Mouse (Mus musculus) left cerebral cortex, postnatal 36 days (tissue): ENCODE results near the gene Cfap70. TPM values are rescaled to one million over a fixed set of nuclear protein-coding genes. Genes with fewer than 3 reads are reported as not detected.

Experiments
- DNase-seq, 2 experiments: peaks; one replicate each; pipeline ENCODE4 v3.0.0; 2021 to 2022; ENCODE audit warnings: low spot score in 2 of 2, mixed read lengths in 1 of 2
- intact Hi-C: fragments of 180-260 bp; cut with DNase I; formaldehyde crosslinking; loops from one replicate; pipeline ENCODE4 v1.15.1; 2025
- total RNA-seq, 2 experiments: library from RNA; stranded (reverse); gene quantifications; 2 replicates each; pipeline ENCODE4 v1.2.3; 2021

Gene Cfap70
- total RNA-seq, 2 experiments from 2014 or later: 0.57 to 2.6 TPM

DNA sequence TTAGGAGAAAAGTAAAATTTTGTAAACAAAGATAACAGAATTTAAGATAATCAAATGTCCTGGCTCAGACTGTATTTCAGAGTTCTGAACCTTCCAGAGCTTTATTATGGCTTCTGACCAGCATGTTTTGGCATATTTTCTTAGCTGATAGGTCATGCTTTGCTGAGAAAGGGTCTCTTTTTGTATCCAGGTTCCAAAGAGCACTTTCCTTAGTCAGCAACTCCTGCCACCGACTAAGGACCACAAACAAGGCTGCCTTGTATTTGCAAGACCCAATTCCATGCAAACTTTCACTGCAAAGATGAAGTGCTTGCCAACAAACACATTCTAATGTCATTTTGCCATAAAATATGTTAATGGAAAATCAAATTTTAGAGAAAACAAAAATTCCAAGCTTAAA is 22.2 kb downstream of the Cfap70 start:
- intact Hi-C loops: no loop called here
- no peak for DNase-seq

DNA sequence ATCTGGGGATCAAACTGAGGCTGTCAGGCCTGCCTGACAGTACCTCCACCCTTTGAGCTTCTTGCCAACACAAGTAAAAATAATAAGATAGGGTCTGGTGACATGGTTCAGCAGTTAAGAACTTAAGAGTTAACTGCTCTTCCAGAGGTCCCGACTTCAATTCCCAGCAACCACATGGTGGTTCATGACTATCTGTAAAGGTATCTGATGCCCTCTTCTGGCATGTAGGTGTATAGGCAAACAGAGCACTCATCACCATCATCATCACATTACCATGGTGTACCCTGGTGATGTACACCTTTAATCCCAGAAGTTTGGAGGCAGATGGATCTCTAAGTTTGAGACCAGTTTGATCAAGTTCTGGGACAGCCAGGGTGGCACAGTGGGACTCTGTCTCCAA is 23.4 kb downstream of the Cfap70 start:
- DNase-seq: no peak
- intact Hi-C loops: no loop called here

DNA sequence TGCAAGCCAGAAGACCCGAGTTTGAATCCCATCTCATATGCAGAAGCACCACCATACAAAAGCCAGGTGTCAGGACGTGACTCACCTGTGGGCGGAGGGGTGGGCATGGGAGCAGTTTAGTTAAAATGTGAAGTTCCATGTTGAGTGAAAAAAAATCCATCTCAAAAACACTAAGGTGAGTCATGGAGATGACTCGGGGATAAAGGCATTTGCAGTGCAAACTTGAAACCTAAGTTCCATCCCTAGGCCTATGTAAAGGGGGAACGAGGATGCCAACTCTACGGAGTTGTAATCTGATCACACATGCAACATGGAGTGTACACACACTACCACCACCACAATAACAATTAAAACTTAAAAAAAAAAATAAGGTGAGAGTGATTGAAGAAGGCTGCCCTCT is 29.0 kb downstream of the Cfap70 start:
- intact Hi-C loops: no loop called here
- no peak for DNase-seq

DNA sequence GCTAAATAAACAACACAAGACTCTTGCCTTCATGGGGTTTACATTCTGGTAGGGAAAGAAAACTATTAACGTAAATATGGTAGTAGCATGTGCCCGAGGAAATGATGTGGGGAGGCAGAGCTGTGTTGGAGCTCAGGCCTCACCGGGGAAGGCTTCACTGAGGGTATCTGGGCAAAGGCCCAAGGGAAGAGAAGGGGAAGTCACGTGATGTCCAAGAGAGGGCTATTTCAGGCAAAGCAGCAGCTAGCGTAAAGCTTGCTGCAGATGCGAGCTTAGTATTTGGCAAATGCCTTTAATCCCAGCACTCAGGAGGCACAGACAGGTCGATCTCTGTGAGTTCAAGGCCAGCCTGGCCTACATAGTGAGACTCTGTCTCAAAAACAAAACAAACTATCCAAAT is 29.8 kb downstream of the Cfap70 start:
- DNase-seq: no peak

DNA sequence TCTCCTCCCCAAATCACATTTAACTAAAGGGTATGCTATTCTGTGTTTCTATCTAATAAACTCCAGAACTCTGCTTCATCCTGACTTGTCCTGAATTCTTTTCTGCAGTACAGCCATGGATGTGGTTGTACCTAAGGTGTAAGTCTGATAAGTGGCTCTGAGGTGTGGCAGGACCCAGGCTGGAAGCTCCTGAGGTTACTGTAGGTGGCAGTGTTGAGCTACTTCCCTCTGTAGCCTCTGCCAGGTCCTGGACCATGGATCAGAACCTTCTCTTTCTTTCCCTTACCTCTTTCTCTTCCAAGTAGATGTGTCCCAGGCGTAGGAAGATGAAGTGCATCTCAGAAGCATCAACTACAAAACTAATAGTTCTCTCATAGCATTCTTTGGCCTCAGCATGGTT is 52.0 kb downstream of the Cfap70 start:
- intact Hi-C loops: no loop called here
- no peak for DNase-seq

More for the DNA sequence above, 29.8 kb downstream of the Cfap70 start:
- intact Hi-C loops: no loop called here

DNA sequence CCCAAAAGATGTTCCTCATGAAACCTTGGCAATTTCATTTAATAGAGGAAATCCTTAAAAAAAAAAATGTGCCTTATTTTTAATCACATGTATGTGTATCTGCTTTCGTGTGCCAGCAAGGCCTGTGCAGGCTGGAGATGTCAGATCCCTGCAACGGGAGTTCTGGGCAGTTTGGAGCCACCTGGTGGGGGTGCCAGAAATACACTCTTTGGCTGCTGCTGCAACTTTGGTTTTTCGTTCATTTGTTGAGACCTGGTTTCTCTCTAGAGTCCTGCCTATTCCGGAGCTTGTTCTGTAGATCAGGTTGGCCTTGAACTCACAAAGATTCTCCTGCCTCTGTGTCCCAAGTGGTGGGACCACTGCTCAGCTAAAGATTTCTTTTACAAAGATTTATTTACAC is 53.2 kb downstream of the Cfap70 start:
- intact Hi-C loops: loop anchor here (10.0 kb wide), 2 partner anchors 146 to 266 kb away; partner anchors contain the start of genes Ppp3cb and Synpo2l
- no peak for DNase-seq

DNA sequence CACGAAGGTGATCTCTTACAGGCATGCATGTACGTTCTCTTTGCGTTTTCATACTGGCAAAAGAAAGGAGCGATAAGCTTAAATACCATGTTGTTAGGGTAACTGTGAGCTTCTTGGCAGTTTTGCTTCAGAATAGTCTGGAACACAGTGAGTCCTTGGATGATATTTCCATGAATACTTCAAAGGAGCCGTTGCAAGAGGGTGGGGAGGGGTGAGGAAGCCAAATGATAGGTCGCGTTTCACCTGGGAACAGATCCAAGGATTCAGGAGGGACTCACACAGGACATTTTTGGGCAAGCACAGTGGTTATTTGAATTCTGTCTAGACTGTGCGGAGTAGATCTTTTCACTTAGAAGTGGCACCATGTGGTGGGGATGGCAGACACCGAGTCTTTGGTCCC is 54.8 kb downstream of the Cfap70 start:
- no peak for DNase-seq
- intact Hi-C loops: loop anchor here (10.0 kb wide), 2 partner anchors 148 to 268 kb away; partner anchors contain the start of genes Ppp3cb and Synpo2l

DNA sequence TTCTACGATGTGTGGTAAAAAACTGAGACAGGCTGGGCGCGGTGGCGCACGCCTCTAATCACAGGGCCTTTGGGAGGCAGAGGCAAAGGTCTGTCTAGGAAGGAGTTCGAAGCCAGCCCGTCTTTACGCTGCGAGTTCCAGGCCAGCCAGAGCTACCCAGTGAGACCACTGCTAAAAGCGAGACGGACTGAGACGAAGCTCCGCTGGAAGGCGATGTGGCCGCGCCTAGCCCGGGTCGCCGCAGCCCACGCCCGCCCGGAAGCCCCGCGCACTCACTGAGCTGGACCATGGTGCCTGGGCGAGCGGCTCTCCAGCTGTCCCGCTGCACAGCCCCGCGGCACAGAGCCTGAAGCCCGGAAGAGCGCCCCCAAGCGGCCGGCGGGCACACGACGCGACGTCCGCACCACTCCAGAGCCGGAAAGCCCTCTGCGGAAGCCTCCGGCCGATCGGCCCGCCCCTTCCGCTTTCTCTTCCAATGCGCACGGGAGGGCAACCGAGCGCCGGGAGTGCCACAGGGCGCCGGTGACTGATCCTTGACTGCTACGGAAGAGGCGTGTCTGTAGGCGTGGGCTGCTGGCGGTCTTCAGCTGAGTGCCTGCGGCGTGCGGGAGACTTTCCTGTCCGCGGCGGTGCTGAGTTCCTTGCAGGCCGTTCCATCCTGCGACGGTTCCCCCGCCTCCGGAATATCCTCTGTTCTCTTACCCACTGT is 58.7 kb downstream of the Cfap70 start, which contains the start of gene Mrps16:
Gene Mrps16, minus strand, starts transcription at position 430 of the 709 bp plus-strand sequence.
- peak; percentile 94 to 95 for DNase-seq
- intact Hi-C loops: loop anchor here (10.0 kb wide), 2 partner anchors 151 to 271 kb away; partner anchors contain the start of genes Ppp3cb and Synpo2l

DNA sequence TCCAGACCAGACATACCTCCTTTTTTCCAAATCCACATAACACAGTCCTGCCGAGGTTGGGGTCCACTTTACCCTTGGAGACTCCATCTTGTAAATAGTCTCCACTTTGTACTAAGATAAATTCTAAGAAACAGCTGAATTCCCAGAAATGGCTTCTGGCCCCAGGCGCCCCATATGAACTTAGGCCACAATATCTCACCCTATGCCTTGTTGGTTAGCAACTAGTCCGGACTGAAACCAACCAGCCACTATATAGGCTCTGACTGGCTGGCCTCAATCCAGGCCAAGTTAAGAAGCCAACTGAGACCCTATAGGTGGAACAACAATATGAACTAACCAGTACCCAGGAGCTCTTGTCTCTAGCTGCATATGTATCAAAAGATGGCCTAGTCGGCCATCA is 59.7 kb downstream of the Cfap70 start:
- intact Hi-C loops: loop anchor here (10.0 kb wide), 2 partner anchors 152 to 272 kb away; partner anchors contain the start of genes Ppp3cb and Synpo2l
- no peak for DNase-seq

DNA sequence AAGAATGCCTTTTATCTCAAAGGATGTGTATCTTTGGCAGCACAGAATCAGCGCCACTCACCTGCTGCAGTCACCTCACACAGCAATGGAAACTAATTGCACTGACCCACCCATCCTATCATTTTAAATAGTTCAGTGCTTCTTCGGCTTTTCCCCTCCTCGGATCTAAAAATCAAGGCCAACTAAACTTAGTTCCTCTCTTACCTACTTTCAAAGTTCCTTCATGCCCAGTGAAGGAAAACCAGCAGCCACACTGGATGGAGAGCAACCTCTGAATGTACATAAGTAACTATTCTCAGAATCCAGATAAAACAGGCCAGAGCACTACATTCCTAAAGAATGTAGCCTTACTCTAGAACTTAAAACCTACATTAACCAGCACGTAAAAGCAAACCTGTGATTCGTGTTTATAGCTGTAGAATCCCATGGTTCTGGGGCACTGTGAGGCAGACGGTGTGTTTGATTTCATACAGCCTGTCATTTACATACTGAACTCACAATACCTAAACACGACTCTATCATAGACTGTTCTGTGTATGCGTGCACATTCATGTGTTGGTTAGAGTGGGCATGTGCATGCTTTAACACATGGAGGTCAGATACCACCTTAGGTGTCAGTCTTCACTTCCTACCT is 62.5 kb downstream of the Cfap70 start:
- intact Hi-C loops: loop anchor here (10.0 kb wide), 2 partner anchors 155 to 275 kb away; partner anchors contain the start of genes Ppp3cb and Synpo2l
- DNase-seq: no peak

DNA sequence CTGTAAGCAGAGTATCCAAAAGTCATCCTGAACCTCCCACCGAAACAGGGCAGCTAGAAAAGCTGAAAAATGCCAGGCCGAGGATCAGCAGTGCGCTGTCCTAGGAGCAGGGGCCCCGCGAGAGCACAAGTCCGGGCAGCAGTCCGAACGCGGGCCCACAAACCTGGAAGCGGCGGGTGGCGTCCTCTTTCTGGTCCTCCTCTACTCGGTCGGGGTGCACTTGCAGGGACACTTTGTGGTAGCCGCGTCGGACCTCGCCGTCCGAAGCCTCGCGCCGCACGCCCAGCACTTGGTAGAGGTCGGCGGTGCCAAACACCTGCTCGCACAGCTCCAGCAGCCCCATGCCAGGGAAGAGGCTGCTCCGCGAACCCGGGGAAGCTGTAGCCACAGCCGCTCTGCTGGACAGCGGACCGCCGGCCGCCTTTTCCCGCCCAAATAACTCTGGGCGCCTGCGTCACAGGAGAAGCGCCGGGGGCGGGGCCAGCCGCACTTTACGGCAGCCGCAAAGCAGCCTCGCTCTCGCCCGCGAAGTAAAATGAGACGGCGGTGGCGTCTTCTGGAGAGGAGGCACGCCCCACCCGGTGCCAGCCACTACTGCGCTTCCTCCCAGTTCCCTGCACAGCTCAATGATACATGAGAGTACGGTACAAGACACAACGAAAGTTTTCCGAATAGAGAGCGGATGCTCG is 63.4 kb downstream of the Cfap70 start, which contains the start of gene Dnajc9:
Gene Dnajc9, minus strand, starts transcription at position 470 of the 689 bp plus-strand sequence.
- intact Hi-C loops: no loop called here
- DNase-seq: peak; percentile 93 to 94

DNA sequence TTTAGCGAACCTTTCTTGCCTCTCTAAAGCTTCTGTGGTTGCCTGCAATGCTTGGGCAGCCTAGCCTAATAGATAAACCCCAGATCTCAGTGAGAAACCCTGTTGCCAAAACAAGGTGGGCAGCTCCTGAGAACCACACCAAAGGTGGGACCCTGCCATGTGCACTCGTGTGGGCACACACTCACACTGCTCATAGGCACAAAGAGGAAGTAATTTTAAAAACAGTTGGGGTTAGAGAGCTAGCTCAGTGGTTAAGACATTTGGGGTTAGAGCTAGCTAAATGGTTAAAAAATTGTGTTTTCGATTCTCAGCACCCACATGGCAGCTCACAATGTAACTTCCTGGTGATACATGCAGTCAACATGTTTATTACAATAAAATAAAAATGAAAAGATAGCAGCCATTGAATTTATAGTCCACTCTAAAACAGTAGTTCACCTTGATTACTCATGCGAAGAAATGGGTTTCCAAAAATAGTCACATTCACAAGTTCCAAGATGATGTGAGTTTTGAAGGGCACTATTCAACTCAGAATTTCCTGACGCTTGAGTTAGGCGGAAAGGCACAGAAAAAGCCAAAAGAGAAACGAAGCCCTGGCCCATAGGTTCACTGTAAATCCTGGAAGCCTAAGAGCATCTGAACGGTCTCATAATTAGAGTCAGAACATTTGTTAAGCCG is 72.1 kb downstream of the Cfap70 start:
- intact Hi-C loops: no loop called here
- DNase-seq: no peak

DNA sequence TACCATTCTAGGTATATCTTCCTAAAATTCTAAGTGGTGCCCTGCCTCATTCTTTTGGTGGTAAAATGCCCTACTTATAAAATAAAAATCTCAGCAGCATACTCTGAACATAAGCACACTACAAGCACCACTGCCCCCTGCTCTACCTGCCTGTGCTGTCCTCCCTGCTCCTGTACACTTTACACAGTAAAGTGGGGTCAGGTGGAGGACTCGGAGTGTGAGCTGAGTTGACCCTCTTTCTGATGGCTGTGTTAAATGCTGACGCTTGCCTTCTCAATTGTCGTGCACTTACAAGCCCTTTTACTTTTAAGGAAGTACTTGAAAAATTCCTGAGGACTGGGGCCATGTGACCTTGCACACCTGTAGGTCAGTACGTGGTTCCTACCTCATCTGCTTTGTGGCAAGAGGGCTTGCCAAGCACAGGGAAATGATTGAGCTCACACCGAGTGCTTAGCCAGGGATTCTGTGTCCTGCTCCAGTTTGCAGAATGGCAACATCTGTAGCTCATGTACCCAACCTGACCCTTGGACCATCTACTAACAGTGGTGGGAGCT is 72.9 kb downstream of the Cfap70 start:
- intact Hi-C loops: no loop called here
- no peak for DNase-seq

DNA sequence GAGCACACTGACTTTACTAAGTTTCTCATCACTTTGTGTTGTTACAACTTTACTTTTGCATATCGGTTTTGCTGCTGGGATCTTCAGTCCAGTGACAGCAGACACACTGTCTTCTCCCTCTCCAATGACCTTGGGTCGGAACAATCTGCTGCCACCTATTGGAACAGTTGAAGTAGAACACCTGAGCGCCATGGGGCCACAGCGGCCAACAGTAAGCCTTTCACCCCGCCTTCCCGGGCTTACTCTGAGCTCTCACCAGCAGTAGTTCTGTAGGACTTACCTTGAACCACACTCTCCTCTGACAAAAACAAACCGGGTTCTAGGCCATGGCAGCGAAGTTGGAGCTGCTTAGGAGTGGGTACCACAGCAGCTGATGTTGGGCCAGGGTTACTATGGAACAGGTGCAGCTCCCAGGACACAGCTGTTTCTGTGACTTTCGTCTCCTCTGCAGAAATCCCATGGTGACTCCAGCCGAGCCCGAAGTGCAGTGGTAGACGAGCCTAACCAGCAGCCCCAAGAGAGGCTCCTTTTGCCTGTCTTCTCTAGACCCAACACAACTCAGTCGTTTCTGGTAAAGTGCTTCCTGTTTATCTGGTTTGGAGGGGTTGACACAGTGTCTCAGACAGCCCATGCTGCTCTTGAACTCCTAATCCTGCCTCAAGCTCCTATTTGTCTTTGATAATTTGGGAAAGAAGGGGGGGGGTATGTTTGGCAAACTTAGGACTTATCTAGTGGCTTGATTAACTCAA is 73.5 kb downstream of the Cfap70 start:
- intact Hi-C loops: no loop called here
- DNase-seq: no peak

DNA sequence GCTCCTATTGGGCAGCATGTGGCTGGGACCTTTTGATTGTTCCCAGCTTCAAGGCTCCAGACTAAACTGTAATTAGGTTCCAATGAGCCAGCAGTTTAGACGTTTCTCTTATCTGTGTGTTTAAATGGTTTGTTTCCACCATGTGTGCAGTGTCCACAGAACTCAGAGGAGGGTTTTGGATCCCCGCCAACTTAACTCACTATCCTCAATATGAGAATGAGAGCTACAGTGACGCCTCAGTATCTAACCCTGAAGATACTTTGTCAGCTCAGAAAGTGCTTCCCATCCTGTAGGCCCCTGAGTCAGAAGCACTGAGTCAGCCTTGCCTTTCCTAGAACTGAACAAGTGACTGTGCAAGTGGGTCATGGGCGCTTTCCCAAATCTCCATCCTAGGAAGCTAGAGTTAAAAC is 74.9 kb downstream of the Cfap70 start:
- intact Hi-C loops: no loop called here
- no peak for DNase-seq

DNA sequence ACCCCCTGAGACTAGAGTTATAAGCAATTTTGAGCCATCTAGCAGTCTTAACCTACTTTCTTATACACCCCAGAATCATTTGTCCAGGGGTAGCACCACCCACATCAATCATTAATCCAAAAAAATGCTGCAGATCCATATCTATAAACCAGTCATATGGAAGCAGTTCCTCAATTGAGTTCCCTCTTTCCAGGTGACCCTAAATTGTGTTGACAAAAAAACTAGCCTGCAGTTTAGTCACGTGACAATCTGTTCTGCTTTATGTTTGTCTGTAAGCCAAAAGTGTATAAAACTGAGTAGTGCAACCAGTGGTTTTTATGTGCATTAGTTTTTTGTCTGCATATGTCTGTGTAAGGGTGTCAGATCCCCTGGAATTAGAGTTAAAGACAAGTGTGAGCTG is 80.2 kb downstream of the Cfap70 start:
- intact Hi-C loops: no loop called here
- DNase-seq: no peak

DNA sequence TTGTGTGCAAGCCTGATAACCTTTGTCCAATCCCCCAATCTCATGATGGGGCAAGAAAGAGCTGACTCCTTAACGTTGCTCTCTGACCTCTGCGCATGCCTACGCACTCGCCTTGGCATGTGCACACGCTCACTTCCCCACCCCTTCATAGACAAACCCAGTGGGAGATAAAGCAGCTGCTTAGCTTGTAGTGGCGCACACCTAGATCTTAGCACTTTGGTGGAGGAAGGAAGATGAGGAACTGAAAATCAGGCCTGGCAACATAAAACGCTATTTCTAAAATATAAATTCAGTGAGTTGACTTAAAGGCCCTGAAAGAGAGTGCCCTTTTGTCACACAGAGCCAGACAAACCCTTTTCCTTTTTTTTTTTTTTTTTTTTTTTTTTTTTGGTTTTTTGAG is 81.2 kb downstream of the Cfap70 start:
- no peak for DNase-seq
- intact Hi-C loops: no loop called here

DNA sequence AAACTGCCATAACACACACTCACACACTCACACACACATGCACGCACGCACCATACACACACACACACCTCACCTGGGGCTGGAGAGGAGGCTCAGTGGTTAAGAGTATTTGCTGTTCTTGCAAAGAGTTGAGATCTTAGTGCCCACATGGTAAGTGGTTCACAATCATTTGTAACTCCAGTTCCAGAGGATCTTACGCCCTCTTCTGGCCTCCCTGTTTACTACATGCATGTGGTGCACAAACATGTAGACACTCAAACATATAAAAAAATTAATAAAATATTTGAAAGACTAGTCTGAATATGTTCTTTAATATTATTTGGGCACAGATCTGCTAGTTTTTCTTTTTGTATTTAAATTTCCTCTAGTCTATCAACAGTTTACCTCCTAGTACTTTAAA is 83.8 kb downstream of the Cfap70 start:
- DNase-seq: no peak
- intact Hi-C loops: no loop called here

DNA sequence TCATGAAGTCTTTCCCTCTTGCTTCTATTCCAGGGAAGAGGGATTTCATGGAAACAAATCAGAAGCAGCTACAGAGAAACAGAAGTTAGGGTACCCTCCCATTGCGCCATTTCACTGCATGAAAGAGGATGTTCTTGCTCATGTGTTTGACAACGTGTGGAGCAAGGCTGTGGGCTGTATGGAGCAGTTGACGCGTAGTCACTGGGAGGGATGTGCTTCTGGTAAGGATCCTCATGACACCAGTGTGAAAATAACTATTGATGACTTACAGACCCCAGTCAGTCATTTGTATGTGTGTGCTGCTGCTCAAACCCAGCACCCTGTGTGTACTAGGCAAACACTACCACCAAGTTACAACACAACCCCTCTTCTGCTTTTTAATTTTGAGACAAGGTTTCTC is 88.8 kb downstream of the Cfap70 start:
- intact Hi-C loops: no loop called here
- DNase-seq: no peak
